ENCODE assay signal across 19 mouse cellular contexts in the genomic region with DNA sequence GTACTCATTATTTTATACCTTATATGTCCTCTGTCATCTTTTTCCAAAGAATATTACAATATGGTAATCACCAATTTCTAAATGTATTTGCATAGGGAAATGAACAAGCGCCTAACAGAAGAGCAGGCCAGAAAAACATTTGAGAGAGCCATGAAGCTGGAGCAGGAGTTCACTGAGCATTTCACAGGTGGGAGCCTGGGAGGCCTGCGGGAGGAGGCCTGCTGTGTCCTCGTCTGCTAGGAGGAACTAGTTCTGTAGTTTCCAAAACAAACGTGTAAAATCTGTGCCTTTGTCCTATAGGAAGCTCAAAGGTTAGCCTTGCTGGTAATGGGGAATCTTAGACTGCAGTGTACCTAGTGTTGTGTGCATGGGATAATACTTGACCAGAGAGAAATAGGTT. TPM values are rescaled to one million over a fixed set of nuclear protein-coding genes. Genes with fewer than 3 reads are reported as not detected.
DNase-seq lines count a peak whose midpoint lies in the region; ATAC-seq and TF ChIP-seq lines count a peak whose summit lies in the region.
"Had no signal": no experiment of that assay in that cellular context is flagged by ENCODE, and none has a peak within 500 bp of the region (broad histone marks: within the 10 kb centered on the region; RNA-seq: fewer than 3 reads in every experiment).

No protein-coding gene starts in this region.

- H3K4me2 ChIP-seq in heart, embryonic 13.5 days, result no peak overlapping the region
- no peak overlapping the region for H3K4me2 ChIP-seq in midbrain, embryonic 11.5 days
- no peak overlapping the region for H3K4me2 ChIP-seq in midbrain, embryonic 16.5 days (ENCODE audit: low read length)
- H3K4me2 ChIP-seq: embryonic facial prominence, embryonic 13.5 days; forebrain, embryonic 12.5 days; hindbrain, embryonic 14.5 days had no signal

- no peak overlapping the region for H3K9ac ChIP-seq in heart, embryonic 13.5 days
- no peak overlapping the region for H3K9ac ChIP-seq in midbrain, embryonic 11.5 days (ENCODE audit: low read length)
- H3K9ac ChIP-seq in midbrain, embryonic 16.5 days (ENCODE audit: low read depth, low read length), result no peak overlapping the region
- H3K9ac ChIP-seq: embryonic facial prominence, embryonic 13.5 days; forebrain, embryonic 12.5 days; hindbrain, embryonic 14.5 days had no signal

- DNase-seq in cerebellum, adult 2 months, result peak; percentile 53 to 70
- DNase-seq in cerebellum, postnatal 14 days, result no peak
- no peak for DNase-seq in heart, postnatal 10 days
- DNase-seq in midbrain, embryonic 11.5 days (ENCODE audit: low spot score, missing footprints), result peak; percentile 37
- DNase-seq: adrenal gland, adult 2 months; adrenal gland, postnatal 36 days; gastrocnemius, postnatal 10 days; heart, adult 18-20 months; heart, postnatal 14 days; kidney, adult 8-10 months had no signal

- H3K4me3 ChIP-seq in cerebellum, adult 2 months (replicated peaks; ENCODE audit: insufficient read depth, low read depth, low read length), result no peak overlapping the region
- no peak overlapping the region for H3K4me3 ChIP-seq in heart, embryonic 13.5 days
- H3K4me3 ChIP-seq in midbrain, embryonic 11.5 days (ENCODE audit: low read depth, low read length), result no peak overlapping the region
- no peak overlapping the region for H3K4me3 ChIP-seq in midbrain, embryonic 16.5 days (ENCODE audit: low read depth, low read length)
- H3K4me3 ChIP-seq: embryonic facial prominence, embryonic 13.5 days; forebrain, embryonic 12.5 days; hindbrain, embryonic 10.5 days had no signal

- intact Hi-C loops in heart, postnatal 10 days (cut with DNase I), result no loop called here

- TF ChIP-seq POLR2A in cerebellum, adult 2 months (IDR thresholded peaks at IDR 0.05; ENCODE audit: borderline replicate concordance, insufficient read depth, low read length), result no peak

- H3K4me1 ChIP-seq in cerebellum, adult 2 months (ENCODE audit: control insufficient read depth, insufficient read depth, low read length), result peaks cover 18% of the 10 kb centered on the region; the same call in 1 of the 2 replicates
- H3K4me1 ChIP-seq in heart, embryonic 13.5 days, result peaks cover 5% of the 10 kb centered on the region; the same call in 1 of the 2 replicates
- no peaks in the 10 kb centered on the region for H3K4me1 ChIP-seq in midbrain, embryonic 11.5 days (ENCODE audit: control insufficient read depth, insufficient read depth, low read length)
- H3K4me1 ChIP-seq in midbrain, embryonic 16.5 days (ENCODE audit: control insufficient read depth, insufficient read depth, low read length), result no peaks in the 10 kb centered on the region
- H3K4me1 ChIP-seq: embryonic facial prominence, embryonic 13.5 days; forebrain, embryonic 12.5 days; hindbrain, embryonic 10.5 days had no signal

- peaks cover 86% of the 10 kb centered on the region for H3K36me3 ChIP-seq in heart, embryonic 13.5 days
- H3K36me3 ChIP-seq in midbrain, embryonic 11.5 days (ENCODE audit: control insufficient read depth, insufficient read depth, low read length), result no peaks in the 10 kb centered on the region; the same call in 1 of the 2 replicates
- H3K36me3 ChIP-seq in midbrain, embryonic 16.5 days (ENCODE audit: control insufficient read depth, insufficient read depth, low read length), result peaks cover 4% of the 10 kb centered on the region; the same call in 1 of the 2 replicates

- H3K27me3 ChIP-seq in cerebellum, adult 2 months (ENCODE audit: control insufficient read depth, insufficient read depth, low read length), result no peaks in the 10 kb centered on the region
- H3K27me3 ChIP-seq in heart, embryonic 13.5 days (replicated peaks), result no peaks in the 10 kb centered on the region
- H3K27me3 ChIP-seq in midbrain, embryonic 11.5 days (ENCODE audit: control insufficient read depth, insufficient read depth, low read length), result no peaks in the 10 kb centered on the region
- no peaks in the 10 kb centered on the region for H3K27me3 ChIP-seq in midbrain, embryonic 16.5 days (ENCODE audit: control insufficient read depth, insufficient read depth, low read depth, low read length)
- H3K27me3 ChIP-seq: embryonic facial prominence, embryonic 13.5 days; forebrain, embryonic 12.5 days had no signal

- ATAC-seq in heart, embryonic 13.5 days (ENCODE audit: extremely low read depth, insufficient number of reproducible peaks, low FRiP score, low TSS enrichment), result no peak
- no peak for ATAC-seq in midbrain, embryonic 11.5 days (ENCODE audit: low FRiP score)
- no peak for ATAC-seq in midbrain, embryonic 16.5 days
- ATAC-seq: forebrain, embryonic 16.5 days; intestine, postnatal 0 days had no signal

- H3K27ac ChIP-seq in cerebellum, adult 2 months (ENCODE audit: insufficient read depth, low read length), result no peak overlapping the region
- H3K27ac ChIP-seq in heart, embryonic 13.5 days (replicated peaks), result peak overlapping the region; percentile 20; the same call in 1 of the 2 replicates
- H3K27ac ChIP-seq in midbrain, embryonic 11.5 days (ENCODE audit: low read depth, low read length), result no peak overlapping the region
- no peak overlapping the region for H3K27ac ChIP-seq in midbrain, embryonic 16.5 days (ENCODE audit: low read length)
- H3K27ac ChIP-seq: embryonic facial prominence, embryonic 13.5 days; forebrain, embryonic 12.5 days; hindbrain, embryonic 10.5 days; hindbrain, embryonic 14.5 days had no signal

- no peak for TF ChIP-seq CTCF in cerebellum, adult 2 months (IDR thresholded peaks at IDR 0.05; ENCODE audit: borderline replicate concordance, insufficient read depth, low read depth, low read length)

- WGBS in cerebellum, adult 2 months, result 20% methylated on average over 4 of the region's 4 CpGs
- whole genome bisulfite sequencing in heart, embryonic 13.5 days, result 65% methylated on average over 4 of the region's 4 CpGs
- WGBS in midbrain, embryonic 11.5 days, result 87% methylated on average over 4 of the region's 4 CpGs
- WGBS in midbrain, embryonic 16.5 days, result 84% methylated on average over 4 of the region's 4 CpGs

- H3K9me3 ChIP-seq in heart, embryonic 13.5 days, result no peaks in the 10 kb centered on the region
- no peaks in the 10 kb centered on the region for H3K9me3 ChIP-seq in midbrain, embryonic 11.5 days (ENCODE audit: control insufficient read depth, low read length)
- no peaks in the 10 kb centered on the region for H3K9me3 ChIP-seq in midbrain, embryonic 16.5 days (replicated peaks; ENCODE audit: control insufficient read depth, low read length, poor library complexity, severe bottlenecking)
- H3K9me3 ChIP-seq: embryonic facial prominence, embryonic 13.5 days; forebrain, embryonic 12.5 days; hindbrain, embryonic 10.5 days had no signal

RNA-seq across cellular contexts. Expression of gene Meltf, which starts 10.9 kb away (rescaled TPM):
- polyA plus RNA-seq in cerebellum, adult 2 months (2012; rRNA removed), result 0.75 and 1.1 TPM in 2 replicates
- polyA plus RNA-seq in heart, embryonic 13.5 days (2015; fragmentation: Nextera tagmentation; extraction: Ambion mirVana), result 0.04 and 0.05 TPM in 2 replicates
- total RNA-seq in heart, postnatal 10 days (2021), result under 1 TPM in 1 of 2 experiments, not detected in 1; 0.05 TPM
- 0.10 TPM in 1 of 2 replicates, not detected in the other for polyA plus RNA-seq in midbrain, embryonic 11.5 days (2014; fragmentation: Nextera tagmentation; extraction: Ambion mirVana)
- 0.07 and 0.28 TPM in 2 replicates for polyA plus RNA-seq in midbrain, embryonic 16.5 days (2015; fragmentation: Nextera tagmentation; extraction: Ambion mirVana)
- total RNA-seq: adrenal gland, adult 2 months; adrenal gland, postnatal 36 days had no signal
- polyA plus RNA-seq: heart, embryonic 14.5 days had no signal

Comparison
In these comparisons a context has a peak if more than half of its experiments do, and no peak if none do; other contexts are left out.
1. DNase-seq: peak in cerebellum, adult 2 months (2 of 2) and midbrain, embryonic 11.5 days (single experiment); none in cerebellum, postnatal 14 days (0 of 2) and heart, postnatal 10 days (0 of 2).